Mouse (Mus musculus): ENCODE measurements around the gene Folr2.

GRCm38 (mm10) chr7:101833916-101834584 is 22.9 kb downstream of the Folr2 start:
- no peak for TF ChIP-seq CTCF (IDR thresholded peaks at IDR 0.05; ENCODE audit: extremely low read depth, insufficient read depth, low read length)
- no peak for TF ChIP-seq POLR2A (IDR thresholded peaks at IDR 0.05; ENCODE audit: extremely low read depth, insufficient read depth, low read length)

Measured in cortical plate, adult 2 months (tissue).